Comparison of ENCODE assay signal across 9 mouse cellular contexts in the genomic region with DNA sequence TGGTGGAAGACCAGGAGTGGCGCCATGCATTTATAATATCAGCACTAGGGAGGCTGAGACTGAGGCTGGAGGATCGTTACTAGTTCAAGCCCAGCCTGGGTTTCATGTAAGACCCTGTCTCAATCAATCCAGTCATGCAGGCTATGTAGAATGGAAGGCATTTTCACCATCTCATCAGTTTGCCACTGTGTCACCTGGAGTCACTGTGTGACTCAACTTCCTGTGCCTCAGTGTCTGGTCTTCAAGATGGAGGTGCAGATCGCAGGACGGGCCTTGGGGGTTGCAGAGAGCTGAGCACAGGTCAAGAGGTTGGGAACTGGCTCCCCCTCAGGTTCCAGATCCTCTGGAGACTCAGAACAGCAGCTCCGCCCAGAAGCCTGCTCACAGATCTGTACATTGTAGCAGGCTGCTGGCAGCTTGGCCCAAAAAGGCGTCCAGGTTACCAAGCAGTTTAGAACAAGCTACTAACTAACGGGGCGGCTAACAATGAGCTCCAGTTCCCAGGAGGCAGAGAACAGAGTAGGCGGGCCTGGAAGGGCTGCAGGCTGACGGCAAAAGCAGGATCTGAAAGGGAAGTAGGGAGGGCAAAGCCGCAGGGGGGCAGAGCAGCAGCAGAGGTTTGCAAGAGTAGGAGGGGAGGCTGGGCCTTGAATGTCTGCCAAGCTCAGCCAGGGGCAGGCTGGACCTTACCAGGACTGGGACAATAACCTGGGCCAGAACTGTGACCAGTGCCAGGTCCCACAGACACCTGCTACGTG. TPM values are rescaled to one million over a fixed set of nuclear protein-coding genes. Genes with fewer than 3 reads are reported as not detected.
DNase-seq lines count a peak whose midpoint lies in the region; ATAC-seq and TF ChIP-seq lines count a peak whose summit lies in the region.
"Had no signal": no experiment of that assay in that cellular context is flagged by ENCODE, and none has a peak within 500 bp of the region (broad histone marks: within the 10 kb centered on the region; RNA-seq: fewer than 3 reads in every experiment).

No protein-coding gene starts in this region.

- TF ChIP-seq EP300 in heart, adult 2 months (IDR thresholded peaks at IDR 0.05; ENCODE audit: insufficient read depth, low read depth, low read length): no peak

- no peak overlapping the region; the same call in 1 of the 2 replicates for H3K9ac ChIP-seq in midbrain, embryonic 14.5 days (replicated peaks; ENCODE audit: low read length)
- no peak overlapping the region for H3K9ac ChIP-seq in heart, adult 2 months (ENCODE audit: low read depth, low read length)

- no peak for TF ChIP-seq CTCF in cerebellum, adult 2 months (IDR thresholded peaks at IDR 0.05; ENCODE audit: borderline replicate concordance, insufficient read depth, low read depth, low read length)
- TF ChIP-seq CTCF in heart, adult 2 months (IDR thresholded peaks at IDR 0.05): no peak

- no peak; the same call in 1 of the 2 replicates for ATAC-seq in midbrain, embryonic 14.5 days (ENCODE audit: low FRiP score, low TSS enrichment)

- H3K36me3 ChIP-seq in midbrain, embryonic 14.5 days (ENCODE audit: control insufficient read depth, insufficient read depth, low read length): no peaks in the 10 kb centered on the region
- no peaks in the 10 kb centered on the region for H3K36me3 ChIP-seq in heart, adult 2 months (ENCODE audit: control insufficient read depth, insufficient read depth, low read length)

- intact Hi-C loops in heart, adult 2 months (cut with DNase I): no loop called here

- no peaks in the 10 kb centered on the region for H3K27me3 ChIP-seq in midbrain, embryonic 14.5 days (ENCODE audit: control insufficient read depth, insufficient read depth, low read length)
- no peaks in the 10 kb centered on the region for H3K27me3 ChIP-seq in cerebellum, adult 2 months (ENCODE audit: control insufficient read depth, insufficient read depth, low read length)
- no peaks in the 10 kb centered on the region for H3K27me3 ChIP-seq in heart, adult 2 months (ENCODE audit: control insufficient read depth, insufficient read depth, low read length)

- no peak overlapping the region for H3K4me3 ChIP-seq in midbrain, embryonic 14.5 days (replicated peaks; ENCODE audit: low read depth, low read length)
- H3K4me3 ChIP-seq in cerebellum, adult 2 months (replicated peaks; ENCODE audit: insufficient read depth, low read depth, low read length): no peak overlapping the region
- H3K4me3 ChIP-seq in heart, adult 2 months: no peak overlapping the region

- H3K4me1 ChIP-seq in midbrain, embryonic 14.5 days (ENCODE audit: control insufficient read depth, insufficient read depth, low read length): peaks cover 6% of the 10 kb centered on the region; the same call in 1 of the 2 replicates
- H3K4me1 ChIP-seq in cerebellum, adult 2 months (ENCODE audit: control insufficient read depth, insufficient read depth, low read length): peaks cover 8% of the 10 kb centered on the region
- H3K4me1 ChIP-seq in heart, adult 2 months (ENCODE audit: control insufficient read depth, insufficient read depth, low read length): no peaks in the 10 kb centered on the region

- peak; percentile 49 to 70 for DNase-seq in frontal cortex, postnatal 36 days (ENCODE audit: low spot score in 2 of 2)
- no peak for DNase-seq in frontal cortex, postnatal 14 days (ENCODE audit: low spot score in 2 of 2)
- peak; percentile 72 for DNase-seq in ZHBTc4 (ENCODE audit: low read depth, low spot score)
- peak; percentile 58 for DNase-seq in induced T-regulatory cell, adult 2 months (ENCODE audit: low read depth)
- DNase-seq in midbrain, embryonic 14.5 days: peak; percentile 59
- DNase-seq in cerebellum, adult 2 months: no peak
- DNase-seq in heart, adult 2 months: no peak
- DNase-seq in urinary bladder, adult 2 months (ENCODE audit: low spot score): no peak

- H3K79me2 ChIP-seq in heart, adult 2 months (replicated peaks; ENCODE audit: control insufficient read depth, insufficient read depth, low read length): no peaks in the 10 kb centered on the region

- H3K9me3 ChIP-seq in midbrain, embryonic 14.5 days (ENCODE audit: control insufficient read depth, low read length): no peaks in the 10 kb centered on the region

- 32% methylated on average over 12 of the region's 12 CpGs for whole genome bisulfite sequencing in midbrain, embryonic 14.5 days
- WGBS in cerebellum, adult 2 months: 67% methylated on average over 12 of the region's 12 CpGs
- WGBS in heart, adult 2 months: 44% methylated on average over 12 of the region's 12 CpGs

- TF ChIP-seq POLR2A in cerebellum, adult 2 months (IDR thresholded peaks at IDR 0.05; ENCODE audit: borderline replicate concordance, insufficient read depth, low read length): no peak
- TF ChIP-seq POLR2A in heart, adult 2 months (IDR thresholded peaks at IDR 0.05; ENCODE audit: insufficient read depth, low read depth, low read length): no peak

- H3K4me2 ChIP-seq in midbrain, embryonic 14.5 days (ENCODE audit: low read length): no peak overlapping the region

- H3K27ac ChIP-seq in midbrain, embryonic 14.5 days (replicated peaks; ENCODE audit: low read depth, low read length): peak overlapping the region; percentile 26; the same call in 1 of the 2 replicates
- no peak overlapping the region for H3K27ac ChIP-seq in cerebellum, adult 2 months (ENCODE audit: insufficient read depth, low read length)
- no peak overlapping the region for H3K27ac ChIP-seq in heart, adult 2 months

RNA-seq across cellular contexts. Expression of gene Cyth4, which starts 14.0 kb away (rescaled TPM):
- 1.8 and 2.3 TPM in 2 replicates for polyA plus RNA-seq in midbrain, embryonic 14.5 days (2014; fragmentation: Nextera tagmentation; extraction: Ambion mirVana)
- 3.8 and 4.6 TPM in 2 replicates for polyA plus RNA-seq in cerebellum, adult 2 months (2012; rRNA removed)
- 1 to 10 TPM; 6.1 to 6.7 TPM for total RNA-seq in heart, adult 2 months (2021)
- 9.3 and 12.8 TPM in 2 replicates for polyA plus RNA-seq in heart, adult 2 months (2012; rRNA removed)
- 17.5 and 18.3 TPM in 2 replicates for polyA plus RNA-seq in urinary bladder, adult 2 months (2012; rRNA removed)

RNA-seq across cellular contexts. Expression of gene Rac2, which starts 38.3 kb away (rescaled TPM):
- polyA plus RNA-seq in midbrain, embryonic 14.5 days (2014; fragmentation: Nextera tagmentation; extraction: Ambion mirVana): 3.7 and 7.0 TPM in 2 replicates
- polyA plus RNA-seq in cerebellum, adult 2 months (2012; rRNA removed): 1.4 and 1.8 TPM in 2 replicates
- 1 to 10 TPM; 4.5 to 8.7 TPM for total RNA-seq in heart, adult 2 months (2021)
- 7.7 and 44.7 TPM in 2 replicates for polyA plus RNA-seq in heart, adult 2 months (2012; rRNA removed)
- polyA plus RNA-seq in urinary bladder, adult 2 months (2012; rRNA removed): 13.8 and 15.0 TPM in 2 replicates
- polyA plus RNA-seq: C2C12 had no signal

Comparison
In these comparisons a context has a peak if more than half of its experiments do, and no peak if none do; other contexts are left out.
1. DNase-seq: peak in frontal cortex, postnatal 36 days (2 of 2), ZHBTc4 (single experiment), induced T-regulatory cell, adult 2 months (single experiment) and midbrain, embryonic 14.5 days (single experiment); none in frontal cortex, postnatal 14 days (0 of 2), cerebellum, adult 2 months (0 of 2), heart, adult 2 months (0 of 2) and urinary bladder, adult 2 months (single experiment).